Mouse (Mus musculus): ENCODE measurements around the gene Lipa. TPM values are rescaled to one million over a fixed set of nuclear protein-coding genes. Genes with fewer than 3 reads are reported as not detected.
A peak's percentile ranks its signal among the peaks of the same experiment; 100 is the strongest.

Gene Lipa
- polyA plus RNA-seq, 2 experiments = 40.9 to 55.0 TPM

DNA sequence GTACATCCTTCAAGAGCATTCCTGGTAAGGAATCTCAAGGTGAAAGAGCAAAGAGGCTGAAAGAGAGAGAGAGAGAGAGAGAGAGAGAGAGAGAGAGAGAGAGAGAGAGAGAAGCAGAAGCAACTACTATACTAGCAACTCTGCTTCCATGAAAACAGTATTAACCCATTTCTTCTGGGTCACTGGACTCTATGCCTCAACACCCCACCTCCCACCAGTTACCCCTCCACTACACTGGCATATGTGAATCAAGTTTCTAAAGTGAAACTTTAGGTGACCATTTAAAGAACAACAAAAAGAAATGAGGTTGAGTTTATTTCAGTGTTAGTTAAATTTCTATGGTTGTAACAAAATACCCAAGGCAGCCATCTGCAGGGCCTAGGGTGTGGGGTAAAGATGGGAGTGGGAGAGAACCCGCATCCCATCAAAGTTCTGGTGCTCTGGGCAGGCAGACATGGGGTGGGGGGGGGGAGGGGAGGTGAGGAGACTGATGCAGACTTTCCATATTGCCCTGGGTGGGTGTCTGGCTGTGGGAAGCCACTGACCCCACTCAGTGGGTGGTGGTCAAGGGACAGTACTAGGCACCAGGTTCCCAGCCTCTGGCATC, 39.0 kb upstream of the Lipa start:
- 89% methylated on average over 1 of the region's 1 CpGs for WGBS
- Histone ChIP-seq H3K4me2 (replicated peaks; ENCODE audit: low read depth, low read length, severe bottlenecking) (no peak overlapping the region), H3K9me3 (ENCODE audit: control insufficient read depth, low read length) (no peaks in the 10 kb centered on the region), H3K27ac (replicated peaks; ENCODE audit: low read depth, low read length) (no peak overlapping the region), H3K36me3 (ENCODE audit: control insufficient read depth, insufficient read depth, low read length) (no peaks in the 10 kb centered on the region), H3K9ac (ENCODE audit: low read depth, low read length, severe bottlenecking) (no peak overlapping the region), H3K27me3 (ENCODE audit: control insufficient read depth, insufficient read depth, low read length) (no peaks in the 10 kb centered on the region), H3K4me1 (ENCODE audit: control insufficient read depth, insufficient read depth, low read length) (no peaks in the 10 kb centered on the region; the same call in 1 of the 2 replicates), H3K4me3 (replicated peaks; ENCODE audit: low read length) (no peak overlapping the region)
- no peak for TF ChIP-seq POLR2A (IDR thresholded peaks at IDR 0.05; ENCODE audit: borderline replicate concordance, extremely low read depth, insufficient read depth, insufficient read length)
- DNase-seq (ENCODE audit: low spot score) = no peak
- ATAC-seq (ENCODE audit: low FRiP score, low read depth) = no peak

DNA sequence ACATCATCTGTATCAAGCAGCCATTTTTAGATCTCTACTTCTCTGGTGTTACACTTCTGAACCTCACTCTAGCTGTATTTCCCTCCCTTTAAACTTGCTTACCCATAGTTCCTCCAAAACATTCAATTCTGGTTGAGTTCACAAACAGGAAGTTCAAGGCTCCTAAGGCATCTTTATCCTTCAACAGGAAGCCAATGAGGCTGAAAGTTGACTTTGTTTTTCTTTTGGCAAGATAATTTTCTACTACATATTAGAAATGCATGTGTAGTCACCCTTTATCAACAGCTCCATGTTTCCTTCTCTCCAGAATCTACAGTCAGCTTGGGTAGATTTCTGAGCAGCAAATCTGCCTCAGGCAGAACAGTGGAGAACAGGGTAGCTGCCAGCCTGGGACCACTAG, 35.3 kb upstream of the Lipa start:
- no peak for ATAC-seq (ENCODE audit: low FRiP score, low read depth)
- H3K9ac ChIP-seq (ENCODE audit: low read depth, low read length, severe bottlenecking) = no peak overlapping the region
- TF ChIP-seq POLR2A (IDR thresholded peaks at IDR 0.05; ENCODE audit: borderline replicate concordance, extremely low read depth, insufficient read depth, insufficient read length) = no peak
- no peaks in the 10 kb centered on the region for H3K4me1 ChIP-seq (ENCODE audit: control insufficient read depth, insufficient read depth, low read length)
- no peak overlapping the region for H3K4me3 ChIP-seq (replicated peaks; ENCODE audit: low read length)
- no peaks in the 10 kb centered on the region for H3K36me3 ChIP-seq (ENCODE audit: control insufficient read depth, insufficient read depth, low read length)
- H3K27me3 ChIP-seq (ENCODE audit: control insufficient read depth, insufficient read depth, low read length) = no peaks in the 10 kb centered on the region
- DNase-seq (ENCODE audit: low spot score) = no peak
- no peak overlapping the region for H3K4me2 ChIP-seq (replicated peaks; ENCODE audit: low read depth, low read length, severe bottlenecking)
- H3K9me3 ChIP-seq (ENCODE audit: control insufficient read depth, low read length) = no peaks in the 10 kb centered on the region
- no peak overlapping the region for H3K27ac ChIP-seq (replicated peaks; ENCODE audit: low read depth, low read length)

DNA sequence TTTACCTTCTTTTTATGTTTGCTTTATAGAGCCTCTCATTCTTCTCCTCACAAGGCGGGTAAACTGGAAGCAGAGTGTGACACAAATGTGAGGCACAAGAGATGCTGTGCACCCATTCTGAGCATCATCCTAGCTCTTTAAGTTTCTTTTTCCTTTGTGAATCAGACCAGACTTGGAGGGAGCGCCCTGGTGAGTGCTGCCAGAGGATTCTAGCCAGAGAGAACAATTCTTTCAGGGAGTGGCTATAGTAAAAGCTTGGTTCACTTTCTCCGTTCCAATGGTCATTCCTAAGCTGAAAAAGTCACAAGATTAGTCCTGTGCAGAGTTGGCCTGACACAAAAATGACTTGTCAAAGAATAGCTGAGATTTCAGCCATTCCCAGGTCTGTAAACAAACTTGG, 29.3 kb upstream of the Lipa start:
- peaks cover 17% of the 10 kb centered on the region; the same call in 1 of the 2 replicates for H3K4me1 ChIP-seq (ENCODE audit: control insufficient read depth, insufficient read depth, low read length)
- H3K27me3 ChIP-seq (ENCODE audit: control insufficient read depth, insufficient read depth, low read length) = no peaks in the 10 kb centered on the region
- H3K36me3 ChIP-seq (ENCODE audit: control insufficient read depth, insufficient read depth, low read length) = no peaks in the 10 kb centered on the region
- WGBS = 79% methylated on average over 3 of the region's 3 CpGs
- DNase-seq (ENCODE audit: low spot score) (no peak), ATAC-seq (ENCODE audit: low FRiP score, low read depth) (no peak)
- no peak overlapping the region for H3K27ac ChIP-seq (replicated peaks; ENCODE audit: low read depth, low read length)
- no peak for TF ChIP-seq POLR2A (IDR thresholded peaks at IDR 0.05; ENCODE audit: borderline replicate concordance, extremely low read depth, insufficient read depth, insufficient read length)
- no peak overlapping the region for H3K9ac ChIP-seq (ENCODE audit: low read depth, low read length, severe bottlenecking)
- no peak overlapping the region for H3K4me2 ChIP-seq (replicated peaks; ENCODE audit: low read depth, low read length, severe bottlenecking)
- H3K9me3 ChIP-seq (ENCODE audit: control insufficient read depth, low read length) = peaks cover 4% of the 10 kb centered on the region; the same call in 1 of the 2 replicates
- no peak overlapping the region for H3K4me3 ChIP-seq (replicated peaks; ENCODE audit: low read length)

GRCm38 (mm10) chr19:34554061-34554460, 26.8 kb upstream of the Lipa start:
- Histone ChIP-seq H3K4me1 (ENCODE audit: control insufficient read depth, insufficient read depth, low read length) (peaks cover 18% of the 10 kb centered on the region; the same call in 1 of the 2 replicates), H3K36me3 (ENCODE audit: control insufficient read depth, insufficient read depth, low read length) (no peaks in the 10 kb centered on the region), H3K27ac (replicated peaks; ENCODE audit: low read depth, low read length) (no peak overlapping the region), H3K9me3 (ENCODE audit: control insufficient read depth, low read length) (peaks cover 4% of the 10 kb centered on the region; the same call in 1 of the 2 replicates), H3K27me3 (ENCODE audit: control insufficient read depth, insufficient read depth, low read length) (no peaks in the 10 kb centered on the region), H3K4me3 (replicated peaks; ENCODE audit: low read length) (no peak overlapping the region), H3K9ac (ENCODE audit: low read depth, low read length, severe bottlenecking) (no peak overlapping the region), H3K4me2 (replicated peaks; ENCODE audit: low read depth, low read length, severe bottlenecking) (no peak overlapping the region)
- ATAC-seq (ENCODE audit: low FRiP score, low read depth) = no peak
- no peak for DNase-seq (ENCODE audit: low spot score)
- TF ChIP-seq POLR2A (IDR thresholded peaks at IDR 0.05; ENCODE audit: borderline replicate concordance, extremely low read depth, insufficient read depth, insufficient read length) = no peak

DNA sequence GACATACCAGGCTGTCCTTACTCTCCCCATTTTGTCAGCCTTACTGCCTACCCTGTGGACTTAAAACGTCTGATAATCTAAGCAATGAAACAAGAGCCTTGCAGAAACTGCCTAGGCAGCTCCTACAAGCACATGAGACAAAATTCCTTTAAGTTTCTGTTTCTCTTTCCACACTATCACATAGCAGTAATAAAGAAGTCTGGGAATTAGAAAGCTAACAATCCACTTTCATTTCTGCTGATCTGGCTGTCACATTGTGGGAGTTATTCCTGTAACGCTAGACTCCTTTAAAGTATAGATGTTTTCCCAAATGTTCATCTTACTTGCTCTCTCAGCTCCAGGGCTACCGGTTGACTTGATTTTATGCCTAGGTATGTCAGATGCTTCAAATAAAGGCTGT, 26.2 kb upstream of the Lipa start:
- H3K4me2 ChIP-seq (replicated peaks; ENCODE audit: low read depth, low read length, severe bottlenecking) = peak overlapping the region; percentile 28; the same call in 1 of the 2 replicates
- no peaks in the 10 kb centered on the region for H3K36me3 ChIP-seq (ENCODE audit: control insufficient read depth, insufficient read depth, low read length)
- DNase-seq (ENCODE audit: low spot score) = no peak
- no peaks in the 10 kb centered on the region for H3K27me3 ChIP-seq (ENCODE audit: control insufficient read depth, insufficient read depth, low read length)
- no peak for ATAC-seq (ENCODE audit: low FRiP score, low read depth)
- peaks cover 4% of the 10 kb centered on the region; the same call in 1 of the 2 replicates for H3K9me3 ChIP-seq (ENCODE audit: control insufficient read depth, low read length)
- no peak for TF ChIP-seq POLR2A (IDR thresholded peaks at IDR 0.05; ENCODE audit: borderline replicate concordance, extremely low read depth, insufficient read depth, insufficient read length)
- no peak overlapping the region for H3K4me3 ChIP-seq (replicated peaks; ENCODE audit: low read length)
- peaks cover 18% of the 10 kb centered on the region; the same call in 1 of the 2 replicates for H3K4me1 ChIP-seq (ENCODE audit: control insufficient read depth, insufficient read depth, low read length)
- WGBS = 36% methylated on average over 3 of the region's 3 CpGs
- H3K27ac ChIP-seq (replicated peaks; ENCODE audit: low read depth, low read length) = peak overlapping the region; percentile 71
- no peak overlapping the region for H3K9ac ChIP-seq (ENCODE audit: low read depth, low read length, severe bottlenecking)
